Mouse (Mus musculus) ovary, adult 2 months (tissue): ENCODE results near the gene Mageb16. TPM values are rescaled to one million over a fixed set of nuclear protein-coding genes. Genes with fewer than 3 reads are reported as not detected.

ENCODE experiments used
- polyA plus RNA-seq: library from polyadenylated mRNA; depleted of rRNA; stranded (reverse); fragments of >200 nt; gene quantifications from 2 replicates; pipeline ENCODE4 v1.2.3, GENCODE M21; 2012; rRNA removed

Gene Mageb16
- polyA plus RNA-seq, result not detected in 2 replicates

GRCm38 (mm10) chrX:79671411-79671810 is at the start of gene Mageb16:
Gene Mageb16 (minus strand): TSS chrX:79671435.

Other genes with a start within 250 kb of the Mageb16 start
- 0.08 and 0.14 TPM in 2 replicates for gene Gm7173, start 154.2 kb downstream of the Mageb16 start, polyA plus RNA-seq